In the genomic region with DNA sequence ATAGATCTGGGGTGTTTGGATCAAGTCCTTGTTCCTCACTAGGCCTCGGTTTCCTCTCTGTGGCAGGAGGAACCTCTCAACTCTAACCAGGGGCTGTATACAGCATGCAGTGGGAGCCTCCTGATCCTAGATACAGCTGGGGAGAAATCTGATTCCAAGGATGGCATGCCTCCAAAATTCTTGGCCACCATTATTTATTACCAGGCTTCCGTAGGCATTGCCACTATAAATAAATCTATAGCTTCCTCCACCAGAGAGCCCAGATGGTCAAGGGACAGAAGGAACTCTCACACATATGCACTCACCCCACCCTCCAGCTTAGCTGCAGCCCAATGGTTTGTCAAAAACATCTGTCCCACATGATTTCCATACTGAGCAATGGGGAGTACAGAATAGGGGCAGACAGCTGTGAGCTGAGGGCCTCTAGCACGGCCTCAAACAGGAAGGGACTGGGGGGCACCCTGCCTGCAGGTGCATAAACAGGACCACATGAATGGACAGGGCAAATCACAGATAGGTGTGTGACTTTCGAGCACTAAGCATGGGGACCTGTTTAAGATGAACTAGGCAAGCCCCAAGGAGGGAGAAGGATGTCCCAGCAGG, we compare ENCODE assay signal across 18 mouse cellular contexts.
A peak's percentile ranks its signal among the peaks of the same experiment; 100 is the strongest.
DNase-seq lines count a peak whose midpoint lies in the region; ATAC-seq and TF ChIP-seq lines count a peak whose summit lies in the region.
"Had no signal": no experiment of that assay in that cellular context is flagged by ENCODE, and none has a peak within 500 bp of the region (broad histone marks: within the 10 kb centered on the region; RNA-seq: fewer than 3 reads in every experiment).

No protein-coding gene starts in this region.

- DNase-seq in heart, embryonic 10.5 days (ENCODE audit: low spot score), result peak; percentile 70
- DNase-seq in heart, postnatal 4 days, result no peak
- DNase-seq in lung, postnatal 36 days, result no peak
- DNase-seq in MN1 (ENCODE audit: low spot score), result peak; percentile 24
- DNase-seq in limb, embryonic 14.5 days (ENCODE audit: low spot score), result peak; percentile 78
- DNase-seq in right cerebral cortex, postnatal 14 days, result no peak
- no peak for DNase-seq in urinary bladder, postnatal 14 days (ENCODE audit: low spot score)
- DNase-seq: cerebellum, postnatal 10 days; embryo, embryonic 11 days; heart, postnatal 14 days; kidney, postnatal 25 days; lung, adult 18-20 months; thymus, adult 18-20 months had no signal

- no peaks in the 10 kb centered on the region for H3K27me3 ChIP-seq in heart, embryonic 10.5 days (ENCODE audit: insufficient read depth, poor library complexity, severe bottlenecking)
- H3K27me3 ChIP-seq in lung, embryonic 15.5 days, result no peaks in the 10 kb centered on the region
- H3K27me3 ChIP-seq in limb, embryonic 14.5 days (ENCODE audit: control insufficient read depth, insufficient read depth, low read length), result no peaks in the 10 kb centered on the region
- H3K27me3 ChIP-seq: midbrain, embryonic 15.5 days had no signal

- H3K4me2 ChIP-seq in lung, embryonic 15.5 days, result no peak overlapping the region
- H3K4me2 ChIP-seq in limb, embryonic 14.5 days (replicated peaks; ENCODE audit: low read depth, low read length, severe bottlenecking), result no peak overlapping the region
- H3K4me2 ChIP-seq: heart, embryonic 11.5 days; hindbrain, embryonic 14.5 days; midbrain, embryonic 15.5 days had no signal

- no peak overlapping the region for H3K4me3 ChIP-seq in heart, embryonic 10.5 days
- no peak overlapping the region for H3K4me3 ChIP-seq in lung, embryonic 15.5 days
- H3K4me3 ChIP-seq in limb, embryonic 14.5 days (replicated peaks; ENCODE audit: low read length), result no peak overlapping the region
- H3K4me3 ChIP-seq: midbrain, embryonic 15.5 days had no signal

- H3K4me1 ChIP-seq in heart, embryonic 10.5 days, result peaks cover 28% of the 10 kb centered on the region
- peaks cover 24% of the 10 kb centered on the region for H3K4me1 ChIP-seq in lung, embryonic 15.5 days
- peaks cover 16% of the 10 kb centered on the region for H3K4me1 ChIP-seq in limb, embryonic 14.5 days (ENCODE audit: control insufficient read depth, insufficient read depth, low read length)

- no peak overlapping the region for H3K27ac ChIP-seq in heart, embryonic 10.5 days
- H3K27ac ChIP-seq in lung, embryonic 15.5 days, result peak overlapping the region; percentile 80
- H3K27ac ChIP-seq in limb, embryonic 14.5 days (replicated peaks; ENCODE audit: low read depth, low read length), result 0 out of 2 replicates have a peak overlapping the region, but pooled peaks have one; percentile 19
- H3K27ac ChIP-seq: hindbrain, embryonic 14.5 days; midbrain, embryonic 15.5 days had no signal

- ATAC-seq in lung, embryonic 15.5 days (ENCODE audit: borderline replicate concordance, extremely low read depth, low FRiP score, low TSS enrichment), result 0 out of 2 replicates have a peak, but pooled peaks have one; percentile 3
- ATAC-seq in limb, embryonic 14.5 days (ENCODE audit: low FRiP score, low read depth), result peak; percentile 17; the same call in 1 of the 2 replicates
- ATAC-seq: forebrain, embryonic 16.5 days; midbrain, embryonic 15.5 days had no signal

- H3K9me3 ChIP-seq in heart, embryonic 10.5 days, result no peaks in the 10 kb centered on the region
- H3K9me3 ChIP-seq in lung, embryonic 15.5 days, result no peaks in the 10 kb centered on the region
- no peaks in the 10 kb centered on the region for H3K9me3 ChIP-seq in limb, embryonic 14.5 days (ENCODE audit: control insufficient read depth, low read length)
- H3K9me3 ChIP-seq: midbrain, embryonic 15.5 days had no signal

- no peak for TF ChIP-seq POLR2A in limb, embryonic 14.5 days (IDR thresholded peaks at IDR 0.05; ENCODE audit: borderline replicate concordance, extremely low read depth, insufficient read depth, insufficient read length)

- H3K36me3 ChIP-seq in heart, embryonic 10.5 days, result no peaks in the 10 kb centered on the region
- no peaks in the 10 kb centered on the region for H3K36me3 ChIP-seq in lung, embryonic 15.5 days
- no peaks in the 10 kb centered on the region for H3K36me3 ChIP-seq in limb, embryonic 14.5 days (ENCODE audit: control insufficient read depth, insufficient read depth, low read length)
- H3K36me3 ChIP-seq: midbrain, embryonic 15.5 days had no signal

- WGBS in heart, embryonic 10.5 days, result 80% methylated on average over 4 of the region's 4 CpGs
- WGBS in lung, embryonic 15.5 days, result 44% methylated on average over 4 of the region's 4 CpGs
- 45% methylated on average over 4 of the region's 4 CpGs for WGBS in limb, embryonic 14.5 days

- H3K9ac ChIP-seq in lung, embryonic 15.5 days, result no peak overlapping the region
- no peak overlapping the region for H3K9ac ChIP-seq in limb, embryonic 14.5 days (ENCODE audit: low read depth, low read length, severe bottlenecking)
- H3K9ac ChIP-seq: hindbrain, embryonic 14.5 days; midbrain, embryonic 15.5 days had no signal

Comparison
In these comparisons a context has a peak if more than half of its experiments do, and no peak if none do; other contexts are left out.
1. DNase-seq: peak in heart, embryonic 10.5 days (single experiment), MN1 (single experiment) and limb, embryonic 14.5 days (single experiment); none in heart, postnatal 4 days (single experiment), lung, postnatal 36 days (single experiment), right cerebral cortex, postnatal 14 days (single experiment) and urinary bladder, postnatal 14 days (single experiment).